Mouse (Mus musculus) forebrain, embryonic 14.5 days (tissue): ENCODE measurements at regions not wholly inside any gene's neighbourhood (a gene's known extent, or its start where the extent isn't known, plus 50 kb on each side); places are given as distances from the start of the nearest gene placed in this dataset.

Experiments
- ATAC-seq: fragments of 200-750 bp; cut with Nextera tagmentation; 2 replicates; pipeline ENCODE4 v1.8.0; 2017; ENCODE audit warnings: mild to moderate bottlenecking, moderate library complexity
- DNase-seq: peaks from one replicate; pipeline ENCODE4 v3.0.0-alpha.2; 2015; ENCODE audit warnings: low spot score
- H3K27ac ChIP-seq: fragments of 300-500 bp; sonication (generic); 2 replicates; pipeline ENCODE4 v1.5.1; 2014; ENCODE audit warnings: low read depth, mild to moderate bottlenecking, control low read depth, low read length, moderate library complexity
- H3K27me3 ChIP-seq: fragments of 300-500 bp; sonication (generic); replicated peaks from 2 replicates; pipeline ENCODE4 v1.6.1; 2014; ENCODE audit warnings: low read length, control low read depth, mixed read lengths; ENCODE audit not compliant: control insufficient read depth, insufficient read depth
- H3K36me3 ChIP-seq: fragments of 300-500 bp; sonication (generic); 2 replicates; pipeline ENCODE4 v1.6.1; 2014; ENCODE audit warnings: low read length, control low read depth; ENCODE audit not compliant: control insufficient read depth, insufficient read depth
- H3K4me1 ChIP-seq: fragments of 300-500 bp; sonication (generic); 2 replicates; pipeline ENCODE4 v1.6.1; 2014; ENCODE audit warnings: antibody characterized with exemption, low read length, control low read depth; ENCODE audit not compliant: control insufficient read depth, insufficient read depth
- H3K4me2 ChIP-seq: fragments of 300-500 bp; sonication (generic); 2 replicates; pipeline ENCODE4 v1.6.1; 2014; ENCODE audit warnings: mild to moderate bottlenecking, control low read depth, low read length
- H3K4me3 ChIP-seq: fragments of 300-500 bp; sonication (generic); 2 replicates; pipeline ENCODE4 v1.5.1; 2014; ENCODE audit warnings: low read depth, low read length, control low read depth
- H3K9ac ChIP-seq: fragments of 300-500 bp; sonication (generic); 2 replicates; pipeline ENCODE4 v1.6.1; 2014; ENCODE audit warnings: mild to moderate bottlenecking, low read length, control low read depth, moderate library complexity
- H3K9me3 ChIP-seq: fragments of 300-500 bp; sonication (generic); replicated peaks from 2 replicates; pipeline ENCODE4 v1.6.1; 2016; ENCODE audit warnings: low read length, control low read depth, mixed read lengths; ENCODE audit not compliant: control insufficient read depth
- WGBS: fragments of 180-500 bp; shearing (Covaris S2); extraction: QIAGEN DNeasy Blood & Tissue Kit; methylation state at CpG from one replicate; pipeline ENCODE4 v1.1.7; 2014; 5-methylcytosine and 5-hydroxymethylcytosine counted together

DNA sequence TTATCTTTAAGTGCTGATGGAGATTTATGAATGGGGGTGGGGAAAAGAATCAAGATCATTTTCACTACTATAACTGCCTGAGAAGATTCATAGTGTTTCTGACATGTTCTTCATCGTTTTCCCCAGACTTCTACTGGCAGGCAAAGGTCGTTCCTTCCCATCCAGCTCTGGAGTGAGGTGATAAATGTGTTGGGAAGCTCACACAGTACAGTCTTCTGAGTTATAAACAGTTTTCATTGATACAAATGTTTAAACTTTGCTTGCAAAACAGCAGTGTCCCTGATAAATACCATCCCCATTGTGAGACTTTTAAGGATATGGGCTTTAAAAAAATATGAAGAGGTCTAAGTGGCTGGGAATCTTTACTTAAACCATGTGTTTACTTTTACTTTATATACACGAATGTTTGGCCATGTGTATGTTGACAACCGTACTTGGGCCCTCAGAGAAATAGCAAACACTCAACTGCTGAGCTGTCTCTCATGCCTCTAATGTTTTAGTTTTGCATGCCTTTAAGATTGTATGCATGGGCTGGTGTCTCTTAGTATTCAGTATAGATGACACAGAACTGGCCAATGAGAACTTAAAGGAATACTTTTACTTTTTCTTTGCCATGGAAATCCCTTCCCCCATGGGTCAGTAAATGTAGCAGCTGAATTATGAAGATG is 189.8 kb upstream of the Rora start:
- H3K4me3 ChIP-seq, result no peak overlapping the region
- H3K27me3 ChIP-seq, result no peaks in the 10 kb centered on the region
- H3K36me3 ChIP-seq, result no peaks in the 10 kb centered on the region
- H3K4me1 ChIP-seq, result no peaks in the 10 kb centered on the region
- H3K9me3 ChIP-seq, result no peaks in the 10 kb centered on the region
- no peak overlapping the region for H3K4me2 ChIP-seq
- ATAC-seq, result no peak
- H3K9ac ChIP-seq, result no peak overlapping the region
- no peak overlapping the region for H3K27ac ChIP-seq
- WGBS, result 86% methylated on average over 4 of the region's 4 CpGs
- DNase-seq, result no peak

DNA sequence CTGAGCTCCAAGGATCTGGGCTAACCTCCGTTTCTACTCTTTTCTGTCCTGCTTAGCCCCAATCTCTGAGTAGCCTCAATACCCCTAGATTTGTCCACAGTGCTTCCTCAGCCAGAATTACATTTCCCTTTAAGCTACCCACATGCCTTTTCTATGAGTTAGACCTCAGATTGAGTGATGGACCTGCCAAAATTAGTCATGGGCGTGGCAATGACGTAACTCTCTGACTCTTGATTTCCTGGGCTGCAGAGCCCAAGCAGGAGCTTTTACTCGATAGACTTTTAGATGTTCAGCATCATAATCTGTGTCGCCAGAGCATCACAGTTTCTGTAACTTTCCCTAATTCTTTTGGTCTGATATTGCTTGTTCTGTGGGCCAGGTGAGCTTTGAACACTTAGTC is 186.9 kb upstream of the Rora start:
- 89% methylated on average over 5 of the region's 5 CpGs for WGBS
- H3K27ac ChIP-seq, result no peak overlapping the region

DNA sequence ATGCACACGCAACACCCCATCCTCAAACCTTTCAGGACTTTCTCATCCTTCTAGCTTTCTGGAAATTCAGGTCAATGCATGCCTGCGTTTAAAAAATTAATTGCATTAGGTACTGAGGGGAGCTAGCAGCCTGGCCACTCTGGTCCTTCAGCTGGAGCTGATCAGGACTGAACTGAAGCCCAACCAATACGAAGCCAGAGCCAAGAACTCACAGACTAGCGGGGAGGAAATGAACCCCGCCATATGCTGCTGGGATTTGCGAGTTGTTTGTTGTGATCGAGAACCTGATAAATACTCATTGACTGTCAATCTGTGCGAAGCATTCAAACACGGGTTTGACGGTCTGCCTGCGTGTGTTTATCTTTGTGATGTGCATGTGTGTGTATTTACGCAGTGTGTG is 177.2 kb upstream of the Rora start:
- Histone ChIP-seq H3K4me3 (no peak overlapping the region), H3K27me3 (no peaks in the 10 kb centered on the region), H3K4me2 (no peak overlapping the region), H3K4me1 (no peaks in the 10 kb centered on the region), H3K36me3 (no peaks in the 10 kb centered on the region), H3K9me3 (no peaks in the 10 kb centered on the region), H3K27ac (no peak overlapping the region), H3K9ac (no peak overlapping the region)
- 88% methylated on average over 12 of the region's 12 CpGs for WGBS
- ATAC-seq (no peak), DNase-seq (peak; percentile 10)

More for the DNA sequence above, 186.9 kb upstream of the Rora start:
- Histone ChIP-seq H3K4me3 (no peak overlapping the region), H3K9me3 (no peaks in the 10 kb centered on the region), H3K4me1 (no peaks in the 10 kb centered on the region), H3K27me3 (no peaks in the 10 kb centered on the region), H3K9ac (no peak overlapping the region), H3K4me2 (no peak overlapping the region), H3K36me3 (no peaks in the 10 kb centered on the region)
- ATAC-seq, result no peak
- no peak for DNase-seq

DNA sequence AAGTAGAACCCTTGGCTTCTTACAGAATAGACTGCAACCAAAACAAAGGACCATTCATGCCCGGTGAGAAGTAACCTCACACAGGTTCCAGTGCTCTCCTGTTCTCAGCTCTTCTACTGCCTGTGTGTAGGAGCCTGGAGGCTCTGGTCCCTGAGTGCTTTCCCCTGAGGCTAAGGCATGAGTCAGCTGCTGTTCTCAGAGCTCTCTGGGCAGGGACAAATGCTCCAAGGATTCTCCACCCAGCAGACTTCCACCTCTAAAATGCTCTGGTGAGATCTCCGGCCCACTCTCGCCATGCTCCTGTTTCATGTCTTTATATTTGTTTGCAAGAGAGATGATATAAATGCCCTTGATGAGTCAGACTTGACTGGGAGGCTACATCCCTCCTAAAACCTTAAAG is 176.1 kb upstream of the Rora start:
- Histone ChIP-seq H3K27ac (no peak overlapping the region), H3K4me3 (no peak overlapping the region), H3K9me3 (no peaks in the 10 kb centered on the region), H3K27me3 (no peaks in the 10 kb centered on the region), H3K9ac (no peak overlapping the region), H3K36me3 (no peaks in the 10 kb centered on the region), H3K4me2 (no peak overlapping the region), H3K4me1 (no peaks in the 10 kb centered on the region)
- no peak for ATAC-seq
- 69% methylated on average over 3 of the region's 3 CpGs for WGBS
- no peak for DNase-seq

DNA sequence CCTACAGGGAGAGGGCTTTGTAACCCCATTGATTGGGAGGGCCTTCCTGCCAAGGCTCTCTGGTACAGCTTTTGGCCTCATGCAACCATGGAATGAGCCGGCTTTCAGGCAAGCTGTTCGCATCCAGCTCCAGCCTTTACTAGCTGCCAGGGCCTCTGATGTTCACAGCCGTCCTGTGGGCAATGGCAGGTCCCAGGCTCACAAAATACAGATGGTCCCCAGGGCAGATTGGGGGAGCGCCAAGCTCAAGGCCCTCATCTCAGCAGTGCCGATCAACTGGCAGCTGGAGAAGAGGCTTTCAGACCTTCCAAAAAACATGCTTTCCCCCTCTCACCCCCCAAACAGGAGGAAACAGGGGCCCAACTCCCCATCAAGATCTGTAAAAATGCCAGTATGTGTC is 166.9 kb upstream of the Rora start:
- WGBS, result 77% methylated on average over 5 of the region's 5 CpGs
- H3K9ac ChIP-seq, result no peak overlapping the region
- DNase-seq, result peak; percentile 8
- no peak overlapping the region for H3K4me2 ChIP-seq
- no peaks in the 10 kb centered on the region for H3K27me3 ChIP-seq
- no peak overlapping the region for H3K27ac ChIP-seq
- H3K9me3 ChIP-seq, result no peaks in the 10 kb centered on the region
- no peaks in the 10 kb centered on the region for H3K4me1 ChIP-seq
- ATAC-seq, result no peak
- no peak overlapping the region for H3K4me3 ChIP-seq
- H3K36me3 ChIP-seq, result no peaks in the 10 kb centered on the region

DNA sequence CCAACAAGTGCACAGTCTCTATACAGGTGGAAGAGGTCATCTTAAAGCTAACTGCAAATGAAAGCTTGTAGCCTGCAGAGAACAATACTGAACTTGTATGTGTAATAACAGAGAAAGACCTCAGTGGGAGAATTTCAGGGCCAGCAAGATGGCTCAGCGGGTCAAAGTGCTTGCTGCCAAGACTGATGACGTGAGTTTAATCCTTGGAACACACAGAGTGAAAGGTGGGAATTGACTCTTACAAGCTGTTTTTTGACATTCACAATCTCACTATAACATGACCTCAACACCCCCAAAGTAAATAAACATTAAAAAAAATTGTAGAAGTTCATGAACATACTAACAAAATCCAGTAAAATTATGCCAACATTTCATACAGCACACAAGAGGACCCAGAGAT is 162.4 kb upstream of the Rora start:
- Histone ChIP-seq H3K27ac (no peak overlapping the region), H3K4me3 (no peak overlapping the region), H3K27me3 (no peaks in the 10 kb centered on the region), H3K4me1 (no peaks in the 10 kb centered on the region), H3K9ac (no peak overlapping the region), H3K36me3 (no peaks in the 10 kb centered on the region), H3K4me2 (no peak overlapping the region), H3K9me3 (no peaks in the 10 kb centered on the region)
- no peak for ATAC-seq
- no peak for DNase-seq
- 81% methylated on average over 2 of the region's 2 CpGs for WGBS

DNA sequence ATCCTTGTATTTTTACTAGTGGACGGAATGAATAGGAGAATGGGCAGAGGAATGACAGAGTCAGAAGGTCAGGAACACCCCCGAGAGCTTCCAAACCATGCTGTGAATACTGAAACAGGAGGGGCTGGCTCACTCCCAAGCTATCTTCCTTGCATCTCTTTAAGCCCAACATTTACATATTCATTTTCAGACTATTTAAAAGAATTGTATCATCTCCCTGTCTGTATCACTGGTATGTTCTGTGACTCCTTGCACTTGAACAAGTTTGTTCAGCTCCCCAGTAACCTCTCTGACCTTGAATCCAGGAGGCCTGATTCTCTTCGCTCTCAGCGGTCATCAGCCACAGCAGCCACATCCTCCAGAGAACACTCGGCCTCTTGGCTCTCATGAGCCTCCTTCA is 132.4 kb upstream of the Rora start:
- H3K27ac ChIP-seq, result no peak overlapping the region
- H3K4me3 ChIP-seq, result no peak overlapping the region
- H3K9me3 ChIP-seq, result no peaks in the 10 kb centered on the region
- H3K36me3 ChIP-seq, result no peaks in the 10 kb centered on the region
- no peaks in the 10 kb centered on the region for H3K27me3 ChIP-seq
- H3K9ac ChIP-seq, result no peak overlapping the region
- DNase-seq, result peak; percentile 0
- WGBS, result 88% methylated on average over 5 of the region's 5 CpGs
- H3K4me2 ChIP-seq, result no peak overlapping the region
- no peak for ATAC-seq
- H3K4me1 ChIP-seq, result no peaks in the 10 kb centered on the region

DNA sequence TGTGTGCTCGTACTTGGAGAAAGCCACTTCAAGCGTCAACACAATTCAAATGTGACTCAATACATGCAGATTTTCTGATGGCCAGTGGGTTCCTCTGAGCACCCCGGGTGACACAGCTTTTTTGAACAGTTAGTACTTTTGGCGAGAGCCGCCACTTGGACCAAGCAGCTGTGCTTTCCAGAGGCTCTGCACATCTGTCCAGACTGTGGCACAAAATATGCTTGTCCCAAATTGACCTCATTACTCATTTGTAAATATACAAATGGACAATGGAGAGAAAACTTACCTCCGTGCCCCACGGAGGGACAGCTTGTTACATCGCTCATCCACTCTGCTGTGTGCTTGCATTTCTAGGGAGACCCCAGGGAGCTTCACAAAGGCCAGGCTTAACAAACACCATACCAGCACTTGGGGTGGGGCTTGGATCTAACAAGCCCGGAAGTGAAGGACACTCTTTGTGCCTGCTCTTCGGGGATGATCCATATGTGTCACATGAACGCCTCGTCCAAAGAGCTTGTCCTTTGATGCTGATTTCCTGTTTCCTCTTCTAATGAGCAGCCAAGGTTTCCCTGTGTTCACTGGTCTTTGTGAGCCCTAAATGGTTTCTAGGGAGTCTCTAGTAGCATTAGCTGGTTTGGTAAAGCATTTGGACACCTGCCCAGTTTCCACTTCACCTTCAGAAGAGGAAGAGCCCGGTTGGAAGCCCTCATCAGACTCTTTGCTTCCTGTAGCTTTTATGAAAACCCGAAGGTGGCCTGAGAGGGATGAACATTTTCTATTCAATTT is 91.6 kb upstream of the Rora start:
- WGBS, result 53% methylated on average over 14 of the region's 14 CpGs
- no peak overlapping the region for H3K9ac ChIP-seq

DNA sequence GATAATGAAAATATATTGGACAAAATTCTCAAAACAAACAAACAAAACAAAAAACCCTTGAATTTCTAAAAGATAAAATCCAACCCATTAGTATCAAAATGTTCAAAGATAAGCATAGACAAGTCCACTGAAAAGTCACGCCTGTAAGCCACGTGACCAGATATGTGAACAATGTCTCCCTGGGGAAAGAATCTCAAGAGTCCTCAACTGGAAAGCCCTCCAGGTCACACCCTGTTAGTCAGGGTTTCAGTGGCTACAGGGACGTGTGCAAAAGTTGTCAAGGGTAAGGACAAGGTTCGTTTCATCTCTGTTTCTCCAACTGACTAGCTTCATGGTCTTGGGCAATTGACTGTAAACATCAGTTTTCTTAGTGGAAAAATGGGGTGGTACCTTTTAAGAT is 90.4 kb upstream of the Rora start:
- Histone ChIP-seq H3K9ac (no peak overlapping the region), H3K4me2 (no peak overlapping the region), H3K4me1 (no peaks in the 10 kb centered on the region; the same call in 1 of the 2 replicates), H3K36me3 (no peaks in the 10 kb centered on the region), H3K27ac (no peak overlapping the region), H3K27me3 (no peaks in the 10 kb centered on the region), H3K4me3 (no peak overlapping the region), H3K9me3 (no peaks in the 10 kb centered on the region)
- DNase-seq (no peak), ATAC-seq (no peak)
- 84% methylated on average over 4 of the region's 4 CpGs for WGBS

More for the DNA sequence above, 91.6 kb upstream of the Rora start:
- Histone ChIP-seq H3K9me3 (no peaks in the 10 kb centered on the region), H3K27ac (no peak overlapping the region), H3K36me3 (no peaks in the 10 kb centered on the region), H3K4me3 (no peak overlapping the region), H3K4me1 (no peaks in the 10 kb centered on the region; the same call in 1 of the 2 replicates), H3K27me3 (no peaks in the 10 kb centered on the region), H3K4me2 (no peak overlapping the region)
- DNase-seq (peak; percentile 55), ATAC-seq (no peak)
